Mouse (Mus musculus) hindbrain, embryonic 14.5 days (tissue): Measurements from ENCODE around the gene Cacna1c. TPM values are rescaled to one million over a fixed set of nuclear protein-coding genes. Genes with fewer than 3 reads are reported as not detected.

Experiments used
- ATAC-seq: fragments of 200-750 bp; cut with Nextera tagmentation; 2 replicates; pipeline ENCODE4 v1.8.0; 2017; ENCODE audit warnings: moderate number of reproducible peaks, mild to moderate bottlenecking, moderate TSS enrichment, moderate library complexity; ENCODE audit not compliant: low FRiP score
- DNase-seq: peaks from one replicate; pipeline ENCODE4 v3.0.0-alpha.2; 2015; ENCODE audit warnings: low spot score
- H3K27ac ChIP-seq: fragments of 300-500 bp; sonication (generic); 2 replicates; pipeline ENCODE4 v1.5.1; 2014; ENCODE audit warnings: mild to moderate bottlenecking, moderate library complexity
- H3K27me3 ChIP-seq: fragments of 300-500 bp; sonication (generic); 2 replicates; pipeline ENCODE4 v1.6.1; 2014; ENCODE audit warnings: mild to moderate bottlenecking, low read length, mixed read lengths; ENCODE audit not compliant: control insufficient read depth, insufficient read depth
- H3K36me3 ChIP-seq: fragments of 300-500 bp; sonication (generic); replicated peaks from 2 replicates; pipeline ENCODE4 v1.6.1; 2014; ENCODE audit not compliant: control insufficient read depth, insufficient read depth
- H3K4me1 ChIP-seq: fragments of 300-500 bp; sonication (generic); replicated peaks from 2 replicates; pipeline ENCODE4 v1.6.1; 2014; ENCODE audit warnings: antibody characterized with exemption, low read length, mixed read lengths; ENCODE audit not compliant: control insufficient read depth, insufficient read depth
- H3K4me2 ChIP-seq: fragments of 300-500 bp; sonication (generic); replicated peaks from 2 replicates; pipeline ENCODE4 v1.6.1; 2014; ENCODE audit warnings: mild to moderate bottlenecking, moderate library complexity
- H3K4me3 ChIP-seq: fragments of 300-500 bp; sonication (generic); replicated peaks from 2 replicates; pipeline ENCODE4 v1.5.1; 2014; ENCODE audit warnings: mild to moderate bottlenecking, low read length
- H3K9ac ChIP-seq: fragments of 300-500 bp; sonication (generic); 2 replicates; pipeline ENCODE4 v1.6.1; 2014
- H3K9me3 ChIP-seq: fragments of 300-500 bp; sonication (generic); 2 replicates; pipeline ENCODE4 v1.6.1; 2016; ENCODE audit warnings: low read length; ENCODE audit not compliant: control insufficient read depth
- WGBS: fragments of 180-500 bp; shearing (Covaris S2); extraction: QIAGEN DNeasy Blood & Tissue Kit; methylation state at CpG from one replicate; pipeline ENCODE4 v1.1.7; 2014; 5-methylcytosine and 5-hydroxymethylcytosine counted together
- polyA plus RNA-seq: library from polyadenylated mRNA; unstranded; fragments of >200 nt; fragmentation: Nextera tagmentation; extraction: Ambion mirVana; gene quantifications from 2 replicates; pipeline ENCODE4 v1.2.1, GENCODE M21; 2014

Gene Cacna1c
- polyA plus RNA-seq, 1 experiment from 2014 or later = 10.1 TPM

- DNase-seq (peak; percentile 56), ATAC-seq (peak; percentile 71; the same call in 1 of the 2 replicates)
- H3K27ac ChIP-seq = no peak overlapping the region
- no peaks in the 10 kb centered on the region for H3K27me3 ChIP-seq
- H3K36me3 ChIP-seq = peaks cover 12% of the 10 kb centered on the region
- H3K4me2 ChIP-seq = no peak overlapping the region
- no peaks in the 10 kb centered on the region for H3K4me1 ChIP-seq
- WGBS = 65% methylated on average over 4 of the region's 4 CpGs
- H3K4me3 ChIP-seq = no peak overlapping the region
- no peaks in the 10 kb centered on the region for H3K9me3 ChIP-seq
- H3K9ac ChIP-seq = no peak overlapping the region
Measured at GRCm38 (mm10) chr6:118626246-118626645, 570.0 kb downstream of the Cacna1c start.

- Histone ChIP-seq H3K4me1 (no peaks in the 10 kb centered on the region), H3K4me2 (no peak overlapping the region), H3K27ac (no peak overlapping the region), H3K9ac (no peak overlapping the region), H3K9me3 (no peaks in the 10 kb centered on the region), H3K27me3 (no peaks in the 10 kb centered on the region), H3K4me3 (no peak overlapping the region), H3K36me3 (peaks cover 12% of the 10 kb centered on the region)
- WGBS = 92% methylated on average over 3 of the region's 3 CpGs
- no peak for ATAC-seq
- DNase-seq = no peak
Measured at GRCm38 (mm10) chr6:118623609-118624008, 572.6 kb downstream of the Cacna1c start.

GRCm38 (mm10) chr6:118621866-118622265, 574.4 kb downstream of the Cacna1c start:
- 77% methylated on average over 7 of the region's 7 CpGs for WGBS
- peaks cover 12% of the 10 kb centered on the region for H3K36me3 ChIP-seq
- DNase-seq (no peak), ATAC-seq (no peak)
- no peaks in the 10 kb centered on the region for H3K9me3 ChIP-seq
- H3K27me3 ChIP-seq = no peaks in the 10 kb centered on the region
- H3K4me2 ChIP-seq = no peak overlapping the region
- H3K27ac ChIP-seq = no peak overlapping the region
- no peaks in the 10 kb centered on the region for H3K4me1 ChIP-seq
- no peak overlapping the region for H3K9ac ChIP-seq
- no peak overlapping the region for H3K4me3 ChIP-seq

- no peak for ATAC-seq
- Histone ChIP-seq H3K9ac (no peak overlapping the region), H3K36me3 (peaks cover 12% of the 10 kb centered on the region), H3K4me3 (no peak overlapping the region), H3K4me1 (no peaks in the 10 kb centered on the region), H3K27ac (no peak overlapping the region), H3K4me2 (no peak overlapping the region), H3K27me3 (no peaks in the 10 kb centered on the region), H3K9me3 (no peaks in the 10 kb centered on the region)
- 91% methylated on average over 3 of the region's 3 CpGs for WGBS
- no peak for DNase-seq
Measured at GRCm38 (mm10) chr6:118621406-118621805, 574.8 kb downstream of the Cacna1c start.

- Histone ChIP-seq H3K4me3 (no peak overlapping the region), H3K27ac (no peak overlapping the region), H3K9ac (no peak overlapping the region), H3K27me3 (no peaks in the 10 kb centered on the region), H3K36me3 (peaks cover 65% of the 10 kb centered on the region), H3K4me1 (no peaks in the 10 kb centered on the region), H3K9me3 (no peaks in the 10 kb centered on the region), H3K4me2 (no peak overlapping the region)
- DNase-seq = no peak
- ATAC-seq = no peak
- WGBS = 85% methylated on average over 6 of the region's 6 CpGs
Measured at GRCm38 (mm10) chr6:118608906-118609305, 587.3 kb downstream of the Cacna1c start.

- Histone ChIP-seq H3K27me3 (no peaks in the 10 kb centered on the region), H3K9me3 (no peaks in the 10 kb centered on the region), H3K9ac (no peak overlapping the region), H3K4me2 (no peak overlapping the region), H3K4me1 (no peaks in the 10 kb centered on the region), H3K36me3 (peaks cover 70% of the 10 kb centered on the region), H3K27ac (no peak overlapping the region), H3K4me3 (no peak overlapping the region)
- DNase-seq (no peak), ATAC-seq (no peak)
- WGBS = 70% methylated on average over 7 of the region's 7 CpGs
Measured at GRCm38 (mm10) chr6:118605974-118606373, 590.2 kb downstream of the Cacna1c start.

GRCm38 (mm10) chr6:118603825-118604224, 592.4 kb downstream of the Cacna1c start:
- no peak overlapping the region for H3K4me2 ChIP-seq
- ATAC-seq = no peak
- 92% methylated on average over 7 of the region's 7 CpGs for WGBS
- H3K9ac ChIP-seq = no peak overlapping the region
- peaks cover 61% of the 10 kb centered on the region for H3K36me3 ChIP-seq
- H3K27me3 ChIP-seq = no peaks in the 10 kb centered on the region
- no peak for DNase-seq
- no peak overlapping the region for H3K4me3 ChIP-seq
- no peak overlapping the region for H3K27ac ChIP-seq
- no peaks in the 10 kb centered on the region for H3K9me3 ChIP-seq
- H3K4me1 ChIP-seq = no peaks in the 10 kb centered on the region

- no peak for DNase-seq
- H3K4me2 ChIP-seq = no peak overlapping the region
- WGBS = 59% methylated on average over 9 of the region's 9 CpGs
- no peak overlapping the region for H3K4me3 ChIP-seq
- no peak overlapping the region for H3K27ac ChIP-seq
- H3K27me3 ChIP-seq = peaks cover 11% of the 10 kb centered on the region
- H3K9me3 ChIP-seq = no peaks in the 10 kb centered on the region
- ATAC-seq = peak; percentile 19; the same call in 1 of the 2 replicates
- H3K9ac ChIP-seq = no peak overlapping the region
- peaks cover 17% of the 10 kb centered on the region for H3K4me1 ChIP-seq
- H3K36me3 ChIP-seq = peaks cover 50% of the 10 kb centered on the region
Measured at GRCm38 (mm10) chr6:118595681-118596055, 600.5 kb downstream of the Cacna1c start.

- Histone ChIP-seq H3K27me3 (peaks cover 11% of the 10 kb centered on the region), H3K4me1 (peaks cover 17% of the 10 kb centered on the region), H3K4me3 (no peak overlapping the region), H3K36me3 (peaks cover 46% of the 10 kb centered on the region), H3K9ac (no peak overlapping the region), H3K9me3 (no peaks in the 10 kb centered on the region), H3K27ac (no peak overlapping the region), H3K4me2 (no peak overlapping the region)
- ATAC-seq (peak; percentile 32; the same call in 1 of the 2 replicates), DNase-seq (peak; percentile 36)
- 84% methylated on average over 10 of the region's 10 CpGs for WGBS
Measured at GRCm38 (mm10) chr6:118594833-118595680, 601.2 kb downstream of the Cacna1c start.
